Mouse (Mus musculus): ENCODE data around the gene Lamb3. TPM values are rescaled to one million over a fixed set of nuclear protein-coding genes. Genes with fewer than 3 reads are reported as not detected.
A peak's percentile ranks its signal among the peaks of the same experiment; 100 is the strongest.

Gene Lamb3
- polyA plus RNA-seq (2015; fragmentation: Nextera tagmentation; extraction: Ambion mirVana) = 38.1 and 43.9 TPM in 2 replicates

DNA sequence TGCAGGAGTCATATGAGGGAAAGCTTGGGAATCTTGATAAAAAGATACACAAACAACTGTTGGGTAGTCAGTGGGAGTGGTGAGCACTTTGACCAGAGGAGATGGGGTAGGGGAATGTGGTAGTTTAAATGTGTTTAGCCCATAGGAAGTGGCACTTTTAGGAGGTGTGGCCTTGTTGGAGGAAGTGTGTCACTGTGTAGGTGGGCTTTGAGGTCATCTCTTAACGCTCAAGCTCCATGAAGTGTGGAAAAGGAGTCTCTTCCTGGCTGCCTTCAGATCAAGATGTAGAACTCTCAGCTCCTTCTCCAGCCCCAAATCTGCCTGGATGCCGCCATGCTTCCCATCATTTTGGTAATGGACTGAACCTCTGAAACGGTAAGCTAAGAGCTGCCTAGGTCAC, at the start of gene Lamb3:
Gene Lamb3, plus strand, starts transcription at position 197 of the 400 bp plus-strand sequence.
- H3K9me3 ChIP-seq = no peaks in the 10 kb centered on the region
- 87% methylated on average over 3 of the region's 3 CpGs for WGBS

DNA sequence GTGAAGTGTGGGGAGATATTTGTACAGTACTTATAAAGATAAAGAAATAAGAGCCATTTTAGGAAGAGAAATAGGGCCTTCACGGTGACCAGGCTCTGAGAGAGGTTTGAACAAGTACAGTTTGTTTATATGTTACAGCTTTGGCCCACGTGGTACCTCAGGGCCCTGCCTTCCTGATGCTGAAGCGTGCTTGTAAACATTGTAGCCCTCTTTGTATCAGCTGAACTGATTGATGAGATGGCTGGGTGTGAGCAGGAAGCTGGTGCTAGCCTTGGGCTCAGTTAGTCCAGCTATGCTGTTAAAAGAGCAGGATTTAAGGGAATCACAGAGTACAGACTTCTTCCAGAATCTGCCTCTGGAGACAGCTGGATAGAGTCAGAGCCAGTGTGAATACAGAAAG, 48.3 kb upstream of the Lamb3 start:
- no peaks in the 10 kb centered on the region for H3K36me3 ChIP-seq
- no peak overlapping the region for H3K9ac ChIP-seq
- H3K4me1 ChIP-seq = peaks cover 21% of the 10 kb centered on the region
- no peak overlapping the region for H3K4me3 ChIP-seq
- H3K9me3 ChIP-seq = no peaks in the 10 kb centered on the region
- ATAC-seq (ENCODE audit: borderline replicate concordance, extremely low read depth, low FRiP score, low TSS enrichment) = no peak
- H3K27ac ChIP-seq = no peak overlapping the region
- peaks cover 5% of the 10 kb centered on the region for H3K27me3 ChIP-seq
- 15% methylated on average over 3 of the region's 3 CpGs for WGBS
- no peak overlapping the region for H3K4me2 ChIP-seq

More for the DNA sequence above, at the start of gene Lamb3:
- Histone ChIP-seq H3K4me2 (no peak within 1 kb of the TSS), H3K4me3 (no peak within 1 kb of the TSS), H3K27me3 (no peaks in the 10 kb centered on the region), H3K9ac (no peak within 1 kb of the TSS), H3K36me3 (no peaks in the 10 kb centered on the region), H3K27ac (no peak within 1 kb of the TSS), H3K4me1 (no peaks in the 10 kb centered on the region)
- no peak for ATAC-seq (ENCODE audit: borderline replicate concordance, extremely low read depth, low FRiP score, low TSS enrichment)

DNA sequence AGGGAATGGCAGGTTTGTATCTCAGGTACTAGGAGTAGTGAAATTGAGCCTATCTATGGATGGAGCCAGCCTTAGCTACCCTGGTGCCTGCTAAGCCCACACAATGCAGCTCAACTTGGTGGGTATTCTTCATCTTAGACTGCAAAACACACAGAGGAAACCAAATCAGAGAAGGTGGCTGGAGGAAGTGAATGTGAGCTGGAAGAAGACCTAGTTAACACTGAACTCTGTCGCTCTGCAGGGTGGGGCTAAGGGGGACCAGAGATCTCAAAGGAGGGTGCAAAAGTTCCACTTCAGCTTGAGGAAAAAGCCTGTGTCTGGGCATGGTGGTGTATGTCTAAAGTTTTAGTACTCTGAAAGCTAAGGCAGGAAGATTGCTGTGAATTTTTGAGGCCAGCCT, 47.9 kb upstream of the Lamb3 start:
- ATAC-seq (ENCODE audit: borderline replicate concordance, extremely low read depth, low FRiP score, low TSS enrichment) = no peak
- no peak overlapping the region for H3K27ac ChIP-seq
- H3K4me3 ChIP-seq = no peak overlapping the region
- no peak overlapping the region for H3K9ac ChIP-seq
- peaks cover under 1% of the 10 kb centered on the region; the same call in 1 of the 2 replicates for H3K27me3 ChIP-seq
- 57% methylated on average over 1 of the region's 1 CpGs for WGBS
- peaks cover 20% of the 10 kb centered on the region for H3K4me1 ChIP-seq
- H3K9me3 ChIP-seq = no peaks in the 10 kb centered on the region
- H3K4me2 ChIP-seq = no peak overlapping the region; the same call in 1 of the 2 replicates
- H3K36me3 ChIP-seq = no peaks in the 10 kb centered on the region

DNA sequence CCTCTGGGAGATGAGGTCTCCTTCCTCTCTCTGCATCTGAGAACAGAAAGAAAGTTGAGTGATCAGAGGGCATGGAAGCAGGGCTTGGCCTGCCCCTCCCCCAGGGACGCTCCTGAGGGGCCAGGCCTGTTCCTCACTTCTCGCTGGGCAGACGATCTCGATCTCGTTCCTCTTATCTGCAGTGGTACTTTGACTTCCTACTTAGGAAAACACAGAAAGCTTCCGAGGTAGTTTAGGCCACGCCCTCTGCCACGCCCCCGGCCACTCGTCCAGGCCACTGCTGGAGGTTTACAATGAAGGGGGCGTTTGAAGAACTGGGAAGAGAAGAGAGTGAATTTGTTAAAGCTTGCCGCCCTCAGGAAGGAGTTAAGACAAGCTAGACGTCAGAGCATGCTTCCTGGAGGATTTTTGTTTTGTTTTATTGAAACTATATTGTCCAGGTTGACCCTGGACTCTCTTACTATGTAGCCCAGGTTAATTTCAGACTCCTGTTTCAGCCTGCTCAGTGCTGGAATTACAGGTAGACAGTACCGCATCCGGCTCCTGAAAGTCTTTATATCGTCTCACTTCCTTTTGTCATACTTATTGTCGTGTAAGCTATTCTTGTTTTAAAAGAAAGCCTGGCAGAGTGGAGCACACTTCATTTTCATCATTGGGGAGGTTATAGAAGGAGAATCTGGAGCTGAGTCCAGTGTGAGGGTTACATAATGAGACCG, 47.0 kb upstream of the Lamb3 start:
- Histone ChIP-seq H3K36me3 (no peaks in the 10 kb centered on the region), H3K27me3 (no peaks in the 10 kb centered on the region), H3K4me1 (peaks cover 20% of the 10 kb centered on the region), H3K4me3 (peak overlapping the region; percentile 30), H3K27ac (no peak overlapping the region), H3K4me2 (peak overlapping the region; percentile 52), H3K9me3 (no peaks in the 10 kb centered on the region), H3K9ac (0 out of 2 replicates have a peak overlapping the region, but pooled peaks have one; percentile 21)
- WGBS = 12% methylated on average over 18 of the region's 18 CpGs
- ATAC-seq (ENCODE audit: borderline replicate concordance, extremely low read depth, low FRiP score, low TSS enrichment) = peak; percentile 80; the same call in 1 of the 2 replicates

DNA sequence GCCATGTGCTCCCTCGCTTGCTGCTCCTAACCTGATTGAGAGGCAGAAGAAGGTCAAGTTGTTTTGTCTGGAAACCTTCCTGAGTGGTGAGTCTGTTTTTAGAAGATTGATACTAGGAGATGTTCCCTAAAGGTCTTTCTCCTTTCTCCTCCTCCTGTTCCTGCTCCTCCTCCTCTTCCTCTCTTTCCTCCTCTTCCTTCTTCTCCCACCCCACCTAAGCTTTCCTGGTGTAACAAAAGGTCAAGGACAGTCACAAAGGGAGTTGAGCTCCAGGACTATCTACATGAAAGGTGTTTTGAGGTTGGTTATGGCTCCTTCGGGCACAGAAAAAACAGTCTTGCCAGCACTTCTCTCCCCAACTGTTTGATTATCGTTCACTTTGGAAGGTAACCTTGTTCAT, 39.8 kb upstream of the Lamb3 start, which contains the start of gene A130010J15Rik:
Gene A130010J15Rik, plus strand, starts transcription at position 301 of the 400 bp plus-strand sequence.
- Histone ChIP-seq H3K27me3 (no peaks in the 10 kb centered on the region), H3K27ac (no peak within 1 kb of the TSS), H3K4me2 (no peak within 1 kb of the TSS), H3K4me1 (peaks cover 18% of the 10 kb centered on the region; the same call in 1 of the 2 replicates), H3K36me3 (no peaks in the 10 kb centered on the region), H3K9ac (no peak within 1 kb of the TSS), H3K9me3 (no peaks in the 10 kb centered on the region), H3K4me3 (no peak within 1 kb of the TSS)
- no peak for ATAC-seq (ENCODE audit: borderline replicate concordance, extremely low read depth, low FRiP score, low TSS enrichment)
- 91% methylated on average over 3 of the region's 3 CpGs for WGBS

DNA sequence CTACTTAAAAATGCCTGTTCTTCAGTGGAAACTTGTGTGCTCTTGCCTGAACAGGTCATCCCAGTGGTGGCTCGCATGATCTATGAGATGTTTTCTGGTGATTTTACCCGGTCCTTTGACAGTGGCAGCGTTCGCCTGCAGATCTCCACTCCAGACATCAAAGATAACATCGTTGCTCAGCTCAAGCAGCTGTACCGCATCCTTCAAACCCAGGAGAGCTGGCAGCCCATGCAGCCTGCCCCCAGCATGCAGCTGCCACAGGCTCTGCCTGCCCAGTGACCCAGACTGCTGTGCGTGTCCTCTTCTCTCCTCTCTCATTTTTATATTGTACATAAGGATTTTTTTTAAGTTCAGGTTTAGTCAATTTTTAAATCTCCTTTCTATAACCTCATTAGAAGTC, 38.3 kb upstream of the Lamb3 start:
- WGBS = 60% methylated on average over 7 of the region's 7 CpGs
- Histone ChIP-seq H3K9ac (no peak overlapping the region), H3K36me3 (no peaks in the 10 kb centered on the region), H3K4me3 (no peak overlapping the region), H3K4me2 (no peak overlapping the region), H3K27me3 (no peaks in the 10 kb centered on the region), H3K27ac (no peak overlapping the region), H3K9me3 (no peaks in the 10 kb centered on the region), H3K4me1 (peaks cover 23% of the 10 kb centered on the region)
- no peak for ATAC-seq (ENCODE audit: borderline replicate concordance, extremely low read depth, low FRiP score, low TSS enrichment)

DNA sequence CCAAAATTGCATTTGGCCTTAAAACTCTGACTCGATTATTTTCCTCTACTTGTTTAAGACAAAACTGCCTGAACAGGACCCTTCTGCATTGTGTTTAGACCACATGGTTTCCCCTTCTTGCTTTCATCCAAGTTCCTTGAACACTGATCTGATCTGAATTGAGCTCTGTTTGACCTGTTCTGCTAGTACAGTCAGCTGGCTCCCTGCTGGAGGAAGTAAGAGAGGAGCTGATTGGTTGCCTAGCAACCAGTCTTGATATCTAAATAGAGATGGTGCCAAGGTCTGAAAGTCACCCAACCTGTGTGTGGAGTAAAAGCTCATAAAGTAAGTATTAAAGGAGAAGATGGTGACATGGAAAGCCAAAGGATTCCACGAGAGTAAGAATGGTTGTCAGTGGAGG, 37.6 kb upstream of the Lamb3 start:
- H3K36me3 ChIP-seq = no peaks in the 10 kb centered on the region
- 25% methylated on average over 2 of the region's 2 CpGs for WGBS
- H3K27me3 ChIP-seq = no peaks in the 10 kb centered on the region
- peaks cover 29% of the 10 kb centered on the region for H3K4me1 ChIP-seq
- no peak overlapping the region for H3K27ac ChIP-seq
- H3K4me2 ChIP-seq = no peak overlapping the region
- H3K9me3 ChIP-seq = no peaks in the 10 kb centered on the region
- no peak for ATAC-seq (ENCODE audit: borderline replicate concordance, extremely low read depth, low FRiP score, low TSS enrichment)
- no peak overlapping the region for H3K4me3 ChIP-seq
- no peak overlapping the region for H3K9ac ChIP-seq

DNA sequence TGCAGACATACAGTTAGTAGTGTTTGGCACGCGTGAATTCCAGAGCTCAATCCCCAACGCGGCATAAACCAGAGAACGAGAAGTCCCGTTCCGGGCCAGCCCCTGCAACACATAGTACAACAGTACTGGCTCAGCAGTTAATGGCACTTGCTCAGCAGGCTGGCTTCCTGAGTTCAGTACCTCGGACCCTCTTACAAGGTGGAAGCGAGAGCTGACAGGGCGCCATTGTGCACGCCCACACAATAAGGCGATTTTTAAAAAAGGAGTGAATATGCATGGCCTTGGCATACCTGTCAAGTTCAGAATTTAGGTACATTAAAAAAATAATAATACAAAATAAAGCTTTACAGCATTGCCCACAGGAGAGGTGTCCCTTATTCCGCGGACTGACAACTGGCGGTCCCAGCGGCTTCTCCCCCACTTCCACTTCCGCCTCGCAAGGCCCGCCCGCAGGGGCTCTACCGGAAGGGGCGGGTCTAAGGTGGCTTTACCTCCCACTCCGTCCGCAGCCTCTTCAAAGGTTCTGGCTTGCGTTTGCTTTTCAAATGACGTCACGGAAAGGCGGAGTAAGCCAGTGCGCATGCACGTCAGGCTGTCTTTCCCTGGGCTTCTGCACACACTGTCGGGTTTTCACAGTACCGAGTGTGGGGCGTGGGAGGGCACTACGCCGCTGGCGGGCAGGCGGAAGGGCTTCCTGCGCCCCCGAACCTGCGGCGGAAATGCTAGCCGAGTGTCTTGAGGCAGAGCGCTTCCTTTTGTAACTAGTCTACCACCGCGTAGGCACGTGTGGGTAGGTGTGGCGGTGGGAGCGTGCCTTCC, 34.3 kb upstream of the Lamb3 start:
- peak overlapping the region; percentile 70 for H3K9ac ChIP-seq
- ATAC-seq (ENCODE audit: borderline replicate concordance, extremely low read depth, low FRiP score, low TSS enrichment) = peak; percentile 99
- H3K9me3 ChIP-seq = no peaks in the 10 kb centered on the region
- H3K4me1 ChIP-seq = peaks cover 30% of the 10 kb centered on the region
- no peaks in the 10 kb centered on the region for H3K36me3 ChIP-seq
- peak overlapping the region; percentile 61 for H3K4me3 ChIP-seq
- H3K27ac ChIP-seq = peak overlapping the region; percentile 84
- peak overlapping the region; percentile 72 for H3K4me2 ChIP-seq
- under 1% methylated on average over 48 of the region's 48 CpGs for WGBS
- H3K27me3 ChIP-seq = no peaks in the 10 kb centered on the region

DNA sequence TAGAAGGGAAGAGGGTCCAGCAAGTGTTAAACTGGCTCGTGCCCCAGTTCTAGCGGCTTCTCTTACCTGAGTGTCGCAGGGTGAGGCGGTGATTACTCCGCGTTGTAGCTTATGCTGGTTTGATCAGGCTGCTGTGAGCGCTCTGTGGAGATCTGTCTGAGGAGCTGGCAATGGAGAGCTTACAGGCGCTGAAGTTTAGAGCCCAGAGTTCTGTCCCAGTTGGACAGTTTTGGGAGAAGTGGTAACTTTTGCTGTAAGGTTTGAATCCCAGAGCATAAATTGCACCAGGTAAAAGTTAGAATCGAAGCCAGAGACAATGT, 33.7 kb upstream of the Lamb3 start:
- 12% methylated on average over 9 of the region's 9 CpGs for WGBS

DNA sequence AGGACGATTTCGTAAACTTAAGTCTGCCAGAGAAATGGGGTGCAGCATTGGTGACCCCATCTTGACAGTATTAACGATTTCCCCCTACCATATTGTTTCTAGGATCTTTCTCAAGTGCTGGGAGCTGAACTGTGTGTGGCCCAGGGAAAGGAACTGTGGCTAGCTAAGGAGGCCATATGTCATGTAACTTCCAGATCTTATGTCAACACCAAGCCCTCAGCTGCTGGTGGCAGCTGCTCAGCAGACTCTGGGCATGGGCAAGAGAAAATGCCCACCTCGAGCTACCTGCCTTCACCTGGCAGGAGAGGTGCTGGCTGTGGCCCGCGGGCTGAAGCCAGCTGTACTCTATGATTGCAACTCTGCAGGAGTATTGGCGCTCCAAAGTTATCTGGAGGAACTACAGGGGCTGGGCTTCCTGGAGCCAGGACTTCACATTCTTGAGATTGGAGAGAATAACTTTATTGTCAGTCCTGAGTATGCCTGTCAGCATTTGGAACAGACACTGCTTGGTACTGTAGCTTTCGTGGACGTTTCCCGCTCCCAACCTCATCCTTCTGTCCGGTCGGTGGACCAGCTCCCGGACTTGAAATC, 33.3 kb upstream of the Lamb3 start:
- H3K36me3 ChIP-seq = no peaks in the 10 kb centered on the region
- H3K27me3 ChIP-seq = no peaks in the 10 kb centered on the region
- H3K9ac ChIP-seq = peak overlapping the region; percentile 61; the same call in 1 of the 2 replicates
- peaks cover 28% of the 10 kb centered on the region for H3K4me1 ChIP-seq
- no peaks in the 10 kb centered on the region for H3K9me3 ChIP-seq
- no peak for ATAC-seq (ENCODE audit: borderline replicate concordance, extremely low read depth, low FRiP score, low TSS enrichment)
- H3K4me3 ChIP-seq = peak overlapping the region; percentile 61
- WGBS = 70% methylated on average over 13 of the region's 13 CpGs
- peak overlapping the region; percentile 72 for H3K4me2 ChIP-seq
- peak overlapping the region; percentile 84 for H3K27ac ChIP-seq

More for the DNA sequence above, 33.7 kb upstream of the Lamb3 start:
- Histone ChIP-seq H3K9me3 (no peaks in the 10 kb centered on the region), H3K4me3 (peak overlapping the region; percentile 61), H3K4me1 (peaks cover 30% of the 10 kb centered on the region), H3K9ac (peak overlapping the region; percentile 61), H3K4me2 (peak overlapping the region; percentile 72), H3K27ac (peak overlapping the region; percentile 84), H3K36me3 (no peaks in the 10 kb centered on the region), H3K27me3 (no peaks in the 10 kb centered on the region)
- ATAC-seq (ENCODE audit: borderline replicate concordance, extremely low read depth, low FRiP score, low TSS enrichment) = no peak

DNA sequence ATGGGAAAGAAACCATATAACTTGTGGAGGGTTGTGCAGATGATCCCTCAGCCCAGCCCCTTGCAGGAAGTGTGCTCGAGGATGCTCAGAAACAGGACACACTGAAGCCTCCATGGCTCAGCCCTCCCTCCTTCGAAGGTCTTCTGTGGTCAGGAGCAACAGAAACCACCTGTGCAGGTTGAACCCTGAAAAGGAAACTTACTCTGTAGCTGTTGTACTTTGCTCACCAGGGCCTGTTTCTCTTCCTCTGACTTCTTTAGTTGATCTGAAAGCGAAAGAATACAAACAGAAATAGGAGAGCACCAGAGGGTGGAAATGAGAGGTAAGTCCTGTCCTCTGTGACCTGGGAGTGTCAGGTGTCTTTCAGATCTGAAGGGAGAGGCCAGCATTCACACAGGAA, 26.4 kb upstream of the Lamb3 start:
- Histone ChIP-seq H3K4me3 (no peak overlapping the region), H3K27ac (no peak overlapping the region)
- WGBS = 79% methylated on average over 3 of the region's 3 CpGs

More for the DNA sequence above, 26.4 kb upstream of the Lamb3 start:
- Histone ChIP-seq H3K27me3 (no peaks in the 10 kb centered on the region), H3K9ac (no peak overlapping the region), H3K4me2 (no peak overlapping the region), H3K9me3 (no peaks in the 10 kb centered on the region), H3K36me3 (no peaks in the 10 kb centered on the region), H3K4me1 (no peaks in the 10 kb centered on the region)
- no peak for ATAC-seq (ENCODE audit: borderline replicate concordance, extremely low read depth, low FRiP score, low TSS enrichment)

All from lung, embryonic 15.5 days (tissue).